11 mouse cellular contexts compared by ENCODE assay signal in the genomic region with DNA sequence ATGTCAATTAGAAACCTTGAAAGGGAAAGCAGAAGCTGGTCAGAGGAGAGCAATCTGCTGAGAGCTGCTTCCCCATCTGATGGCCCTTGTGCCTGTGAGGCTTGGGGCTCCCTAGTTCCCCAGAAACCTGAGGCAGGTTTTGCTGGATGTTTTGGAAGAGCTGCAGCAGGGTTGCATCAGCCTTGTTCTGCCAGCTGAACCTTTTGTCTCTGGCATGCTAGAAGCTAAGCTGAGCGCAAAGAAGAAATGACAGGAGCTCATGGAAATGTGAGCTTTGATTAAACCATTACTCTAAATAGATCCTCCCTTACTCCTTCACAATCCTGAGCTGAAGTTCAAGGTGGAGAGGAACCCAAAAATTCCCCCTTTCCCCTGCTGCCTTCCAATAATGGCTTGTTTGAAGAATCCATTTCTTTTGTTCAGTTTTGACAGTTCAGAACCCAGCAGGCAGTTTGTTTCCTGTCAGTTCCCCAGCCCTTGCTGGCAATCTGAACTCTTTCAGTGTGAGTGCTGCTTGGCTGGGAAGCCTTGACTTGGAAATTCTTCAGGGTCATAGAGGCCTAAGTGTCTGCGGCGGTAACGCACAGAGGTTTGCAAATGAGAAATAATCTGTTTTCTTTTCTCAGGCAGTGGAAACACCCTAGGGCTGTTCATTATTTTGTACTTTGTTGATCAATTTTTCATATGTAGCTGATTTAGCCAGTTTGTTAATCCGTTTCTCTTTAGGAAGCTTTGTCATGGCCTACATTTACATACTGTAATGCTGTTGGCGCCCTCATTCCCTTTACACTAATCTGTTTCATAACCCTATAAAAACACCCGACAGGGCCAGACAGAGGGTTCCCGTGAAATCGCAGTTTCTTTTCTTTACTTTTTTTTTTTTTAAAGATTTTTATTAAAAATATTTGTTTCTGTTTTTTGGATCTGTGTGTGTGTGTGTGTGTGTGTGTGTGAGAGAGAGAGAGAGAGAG.
DNase-seq lines count a peak whose midpoint lies in the region; ATAC-seq and TF ChIP-seq lines count a peak whose summit lies in the region.
"Had no signal": no experiment of that assay in that cellular context is flagged by ENCODE, and none has a peak within 500 bp of the region (broad histone marks: within the 10 kb centered on the region; RNA-seq: fewer than 3 reads in every experiment).

No protein-coding gene starts in this region.

- peak; percentile 7 for DNase-seq in adrenal gland, postnatal 14 days
- DNase-seq in adrenal gland, postnatal 36 days, result no peak
- peak; percentile 65 for DNase-seq in lung, embryonic 14.5 days
- DNase-seq in lung, adult 18-20 months, result no peak
- DNase-seq in ovary, postnatal 14 days (ENCODE audit: low spot score), result peak; percentile 2
- DNase-seq in kidney, adult 2 months, result no peak
- DNase-seq in spleen, adult 12 weeks (ENCODE audit: low spot score), result no peak

- no peak overlapping the region for H3K4me3 ChIP-seq in lung, embryonic 14.5 days (ENCODE audit: low read depth, low read length)
- no peak overlapping the region for H3K4me3 ChIP-seq in forebrain, embryonic 15.5 days
- H3K4me3 ChIP-seq in kidney, adult 2 months (ENCODE audit: insufficient read depth, low read depth, low read length), result no peak overlapping the region
- H3K4me3 ChIP-seq: embryonic facial prominence, embryonic 12.5 days had no signal

- H3K27me3 ChIP-seq in lung, embryonic 14.5 days (ENCODE audit: insufficient read depth, low read length), result no peaks in the 10 kb centered on the region
- no peaks in the 10 kb centered on the region for H3K27me3 ChIP-seq in forebrain, embryonic 15.5 days
- no peaks in the 10 kb centered on the region for H3K27me3 ChIP-seq in kidney, adult 2 months (replicated peaks; ENCODE audit: control insufficient read depth, insufficient read depth, low read length)
- H3K27me3 ChIP-seq: embryonic facial prominence, embryonic 12.5 days; Patski had no signal

- TF ChIP-seq CTCF in lung, embryonic 14.5 days (IDR thresholded peaks at IDR 0.05; ENCODE audit: low read depth), result no peak
- no peak for TF ChIP-seq CTCF in kidney, adult 2 months (conservative IDR thresholded peaks at IDR 0.05; ENCODE audit: insufficient read depth, insufficient read length, low read depth, low read length)

- no peaks in the 10 kb centered on the region for H3K9me3 ChIP-seq in lung, embryonic 14.5 days (ENCODE audit: low read depth, low read length)
- H3K9me3 ChIP-seq in forebrain, embryonic 15.5 days, result no peaks in the 10 kb centered on the region
- H3K9me3 ChIP-seq: embryonic facial prominence, embryonic 12.5 days had no signal

- H3K4me2 ChIP-seq in lung, embryonic 14.5 days, result no peak overlapping the region
- H3K4me2 ChIP-seq in forebrain, embryonic 15.5 days (replicated peaks), result no peak overlapping the region
- H3K4me2 ChIP-seq: embryonic facial prominence, embryonic 12.5 days; liver, embryonic 11.5 days had no signal

- ATAC-seq in lung, embryonic 14.5 days (ENCODE audit: insufficient read depth), result peak; percentile 67; the same call in 1 of the 2 replicates
- peak; percentile 77 for ATAC-seq in forebrain, embryonic 15.5 days (replicated peaks)
- ATAC-seq: Patski had no signal

- H3K9ac ChIP-seq in lung, embryonic 14.5 days, result no peak overlapping the region
- no peak overlapping the region for H3K9ac ChIP-seq in forebrain, embryonic 15.5 days (replicated peaks)
- H3K9ac ChIP-seq: embryonic facial prominence, embryonic 12.5 days had no signal

- H3K36me3 ChIP-seq in lung, embryonic 14.5 days (ENCODE audit: insufficient read depth), result no peaks in the 10 kb centered on the region
- no peaks in the 10 kb centered on the region for H3K36me3 ChIP-seq in forebrain, embryonic 15.5 days
- no peaks in the 10 kb centered on the region for H3K36me3 ChIP-seq in kidney, adult 2 months (ENCODE audit: control insufficient read depth, insufficient read depth, low read length)
- H3K36me3 ChIP-seq: embryonic facial prominence, embryonic 12.5 days had no signal

- peak overlapping the region; percentile 30 for H3K27ac ChIP-seq in lung, embryonic 14.5 days (ENCODE audit: low read depth)
- H3K27ac ChIP-seq in forebrain, embryonic 15.5 days (replicated peaks), result peak overlapping the region; percentile 59; the same call in 1 of the 2 replicates
- H3K27ac ChIP-seq in kidney, adult 2 months (ENCODE audit: insufficient read depth, low read depth, low read length), result no peak overlapping the region
- H3K27ac ChIP-seq: embryonic facial prominence, embryonic 12.5 days had no signal

- H3K4me1 ChIP-seq in lung, embryonic 14.5 days (ENCODE audit: insufficient read depth), result 0 out of 2 replicates have a peak, but pooled peaks cover 3% of the 10 kb centered on the region
- peaks cover 20% of the 10 kb centered on the region for H3K4me1 ChIP-seq in forebrain, embryonic 15.5 days
- no peaks in the 10 kb centered on the region for H3K4me1 ChIP-seq in kidney, adult 2 months (ENCODE audit: control insufficient read depth, insufficient read depth, low read length)
- H3K4me1 ChIP-seq: embryonic facial prominence, embryonic 12.5 days had no signal

- 55% methylated on average over 9 of the region's 9 CpGs for WGBS in lung, embryonic 14.5 days
- WGBS in forebrain, embryonic 15.5 days, result 29% methylated on average over 9 of the region's 9 CpGs
- 60% methylated on average over 9 of the region's 9 CpGs for WGBS in kidney, adult 2 months

- TF ChIP-seq POLR2A in kidney, adult 2 months (IDR thresholded peaks at IDR 0.05; ENCODE audit: low read depth, low read length), result no peak

Comparison
In these comparisons a context has a peak if more than half of its experiments do, and no peak if none do; other contexts are left out.
1. DNase-seq: peak in adrenal gland, postnatal 14 days (single experiment), lung, embryonic 14.5 days (single experiment) and ovary, postnatal 14 days (single experiment); none in adrenal gland, postnatal 36 days (0 of 2), lung, adult 18-20 months (0 of 2), kidney, adult 2 months (single experiment) and spleen, adult 12 weeks (single experiment).